8 mouse cellular contexts compared by ENCODE assay signal in the genomic region with DNA sequence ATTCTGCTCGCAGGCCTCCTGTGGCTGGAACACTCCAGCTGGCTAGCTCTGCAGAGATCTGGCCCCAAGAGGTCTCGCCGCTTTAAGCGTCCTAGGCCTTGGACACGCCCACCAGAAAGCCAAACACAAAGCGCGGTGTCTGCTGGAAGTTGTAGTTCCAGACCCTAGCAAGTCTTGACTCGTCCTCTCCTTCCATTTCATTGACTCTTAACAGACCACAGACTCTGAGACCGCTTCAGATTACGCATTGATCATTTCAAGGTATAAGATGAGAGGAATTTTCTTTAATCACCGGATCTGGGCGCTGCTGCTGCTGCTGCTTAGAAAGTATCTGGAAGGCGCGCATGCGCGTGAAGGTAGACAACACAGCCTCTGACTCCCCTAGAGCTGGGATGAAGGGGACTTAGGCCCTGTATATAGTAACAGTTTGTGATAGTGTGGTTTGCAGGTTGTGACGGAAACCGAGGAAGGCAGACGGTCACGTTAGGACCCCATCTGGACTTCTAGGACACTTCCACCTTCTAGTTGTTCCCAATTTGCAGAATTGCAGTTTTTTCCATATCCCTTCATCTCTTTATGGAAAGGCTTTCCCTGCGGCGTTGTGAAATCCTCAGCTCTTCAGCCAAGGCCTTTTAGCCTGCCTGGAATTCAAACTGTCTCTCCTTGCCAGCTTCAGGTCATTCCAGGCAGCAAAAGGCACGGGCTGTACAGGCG. TPM values are rescaled to one million over a fixed set of nuclear protein-coding genes. Genes with fewer than 3 reads are reported as not detected.
A peak's percentile ranks its signal among the peaks of the same experiment; 100 is the strongest.
DNase-seq lines count a peak whose midpoint lies in the region; ATAC-seq lines count a peak whose summit lies in the region.

No protein-coding gene starts in this region.

- H3K4me3 ChIP-seq in forebrain, embryonic 11.5 days (ENCODE audit: low read depth, low read length) = peak overlapping the region; percentile 37
- H3K4me3 ChIP-seq in heart, embryonic 15.5 days = peak overlapping the region; percentile 56
- H3K4me3 ChIP-seq in liver, embryonic 12.5 days = peak overlapping the region; percentile 53

- H3K9me3 ChIP-seq in forebrain, embryonic 11.5 days (ENCODE audit: control insufficient read depth, low read length) = no peaks in the 10 kb centered on the region
- H3K9me3 ChIP-seq in heart, embryonic 15.5 days (replicated peaks) = no peaks in the 10 kb centered on the region
- H3K9me3 ChIP-seq in liver, embryonic 12.5 days (replicated peaks) = no peaks in the 10 kb centered on the region

- peak; percentile 68 to 73 for DNase-seq in CD8-positive naive resting alpha-beta T cell, adult 2 months (ENCODE audit: low read depth in 2 of 2, low spot score in 2 of 2)
- DNase-seq in c-Kit-positive CD71-positive TER-119-positive erythroid progenitor cells, embryonic 14.5 days (ENCODE audit: low spot score) = peak; percentile 62
- peak; percentile 85 for DNase-seq in forebrain, embryonic 11.5 days (ENCODE audit: low spot score)
- DNase-seq in kidney, postnatal 14 days = peak; percentile 94
- peak; percentile 86 for DNase-seq in naive thymus-derived CD4-positive, alpha-beta T cell, adult 2 months (ENCODE audit: low read depth)
- peak; percentile 89 for DNase-seq in splenic B cell, adult 2 months (ENCODE audit: low read depth, low spot score)

- H3K4me1 ChIP-seq in forebrain, embryonic 11.5 days (replicated peaks; ENCODE audit: control insufficient read depth, insufficient read depth, low read length) = no peaks in the 10 kb centered on the region
- H3K4me1 ChIP-seq in heart, embryonic 15.5 days (replicated peaks) = peaks cover 12% of the 10 kb centered on the region
- H3K4me1 ChIP-seq in liver, embryonic 12.5 days = peaks cover 11% of the 10 kb centered on the region

- H3K36me3 ChIP-seq in forebrain, embryonic 11.5 days (ENCODE audit: control insufficient read depth, insufficient read depth, low read length) = no peaks in the 10 kb centered on the region
- no peaks in the 10 kb centered on the region for H3K36me3 ChIP-seq in heart, embryonic 15.5 days
- no peaks in the 10 kb centered on the region for H3K36me3 ChIP-seq in liver, embryonic 12.5 days
- H3K36me3 ChIP-seq in splenic B cell, adult 2 months (ENCODE audit: control insufficient read depth, insufficient read depth, low read length, poor library complexity, severe bottlenecking) = no peaks in the 10 kb centered on the region

- H3K27ac ChIP-seq in forebrain, embryonic 11.5 days (ENCODE audit: low read depth, low read length) = no peak overlapping the region
- H3K27ac ChIP-seq in heart, embryonic 15.5 days = peak overlapping the region; percentile 67
- no peak overlapping the region for H3K27ac ChIP-seq in liver, embryonic 12.5 days

- ATAC-seq in forebrain, embryonic 11.5 days (replicated peaks; ENCODE audit: low FRiP score) = peak; percentile 97
- ATAC-seq in heart, embryonic 15.5 days (replicated peaks; ENCODE audit: insufficient number of reproducible peaks, insufficient read depth, low FRiP score, low read depth) = peak; percentile 91
- peak; percentile 91 for ATAC-seq in liver, embryonic 12.5 days

- H3K9ac ChIP-seq in forebrain, embryonic 11.5 days (ENCODE audit: low read length) = no peak overlapping the region
- H3K9ac ChIP-seq in heart, embryonic 15.5 days = peak overlapping the region; percentile 33; the same call in 1 of the 2 replicates
- H3K9ac ChIP-seq in liver, embryonic 12.5 days = peak overlapping the region; percentile 48; the same call in 1 of the 2 replicates

- no peaks in the 10 kb centered on the region for H3K27me3 ChIP-seq in forebrain, embryonic 11.5 days (ENCODE audit: control insufficient read depth, insufficient read depth, low read length)
- H3K27me3 ChIP-seq in heart, embryonic 15.5 days = no peaks in the 10 kb centered on the region
- no peaks in the 10 kb centered on the region for H3K27me3 ChIP-seq in liver, embryonic 12.5 days (replicated peaks)
- no peaks in the 10 kb centered on the region for H3K27me3 ChIP-seq in splenic B cell, adult 2 months (ENCODE audit: control insufficient read depth, insufficient read depth, low read length, poor library complexity, severe bottlenecking)

- 16% methylated on average over 24 of the region's 24 CpGs for WGBS in forebrain, embryonic 11.5 days
- 13% methylated on average over 24 of the region's 24 CpGs for WGBS in heart, embryonic 15.5 days
- WGBS in liver, embryonic 12.5 days (ENCODE audit: insufficient replicate concordance) = 21% methylated on average over 24 of the region's 24 CpGs

- H3K4me2 ChIP-seq in forebrain, embryonic 11.5 days (ENCODE audit: low read depth, low read length, severe bottlenecking) = peak overlapping the region; percentile 50
- peak overlapping the region; percentile 64 for H3K4me2 ChIP-seq in heart, embryonic 15.5 days
- peak overlapping the region; percentile 62 for H3K4me2 ChIP-seq in liver, embryonic 12.5 days

RNA-seq across cellular contexts. Expression of gene Abca1, which starts 36.5 kb away (rescaled TPM):
- polyA plus RNA-seq in forebrain, embryonic 11.5 days (2014; fragmentation: Nextera tagmentation; extraction: Ambion mirVana) = 5.0 and 5.6 TPM in 2 replicates
- polyA plus RNA-seq in heart, embryonic 15.5 days (2015; fragmentation: Nextera tagmentation; extraction: Ambion mirVana) = 4.4 and 5.7 TPM in 2 replicates
- 9.8 and 10.1 TPM in 2 replicates for polyA plus RNA-seq in liver, embryonic 12.5 days (2016; fragmentation: Nextera tagmentation; extraction: Ambion mirVana)
